ENCODE assay signal across 16 mouse cellular contexts in genomic region chrX:85585575-85585974, GRCm38 (mm10). TPM values are rescaled to one million over a fixed set of nuclear protein-coding genes. Genes with fewer than 3 reads are reported as not detected.
DNase-seq lines count a peak whose midpoint lies in the region; ATAC-seq and TF ChIP-seq lines count a peak whose summit lies in the region.
"Had no signal": no experiment of that assay in that cellular context is flagged by ENCODE, and none has a peak within 500 bp of the region (broad histone marks: within the 10 kb centered on the region; RNA-seq: fewer than 3 reads in every experiment).

No protein-coding gene starts in this region.

- peak; percentile 6 for DNase-seq in kidney, postnatal 10 days
- DNase-seq in 416B (ENCODE audit: low read depth): peak; percentile 17
- DNase-seq in induced T-regulatory cell, adult 2 months (ENCODE audit: low read depth): peak; percentile 12
- no peak for DNase-seq in hindbrain, postnatal 0 days (ENCODE audit: low spot score)
- DNase-seq in layer of hippocampus, postnatal 14 days (ENCODE audit: low spot score in 2 of 2): no peak
- DNase-seq in retina, embryonic 14.5 days (ENCODE audit: low spot score): no peak
- DNase-seq: cerebellum, adult 9-11 months; heart, adult 11 months; heart, postnatal 36 days; kidney, adult 9 months; midbrain, embryonic 14.5 days had no signal

- TF ChIP-seq CTCF in ES-Bruce4 (IDR thresholded peaks at IDR 0.05; ENCODE audit: low read depth, low read length): peak; percentile 36
- no peak for TF ChIP-seq CTCF in hindbrain, postnatal 0 days (IDR thresholded peaks at IDR 0.05; ENCODE audit: low read depth)

- TF ChIP-seq POLR2A in ES-Bruce4 (IDR thresholded peaks at IDR 0.05; ENCODE audit: insufficient read depth, low read length): no peak

- no peak for ATAC-seq in kidney, embryonic 15.5 days (replicated peaks; ENCODE audit: low FRiP score)
- no peak for ATAC-seq in hindbrain, postnatal 0 days

- H3K9me3 ChIP-seq in kidney, embryonic 15.5 days (replicated peaks): no peaks in the 10 kb centered on the region
- H3K9me3 ChIP-seq in ES-Bruce4 (replicated peaks; ENCODE audit: control insufficient read depth, insufficient read depth, low read length, poor library complexity, severe bottlenecking): no peaks in the 10 kb centered on the region
- no peaks in the 10 kb centered on the region for H3K9me3 ChIP-seq in hindbrain, postnatal 0 days (ENCODE audit: low read length)
- H3K9me3 ChIP-seq: embryonic facial prominence, embryonic 15.5 days; limb, embryonic 15.5 days; neural tube, embryonic 15.5 days had no signal

- no peaks in the 10 kb centered on the region for H3K4me1 ChIP-seq in kidney, embryonic 15.5 days
- no peaks in the 10 kb centered on the region for H3K4me1 ChIP-seq in ES-Bruce4 (ENCODE audit: control insufficient read depth, insufficient read depth, low read length)
- H3K4me1 ChIP-seq in hindbrain, postnatal 0 days (ENCODE audit: insufficient read depth, low read length): no peaks in the 10 kb centered on the region
- H3K4me1 ChIP-seq: embryonic facial prominence, embryonic 15.5 days; limb, embryonic 15.5 days; neural tube, embryonic 15.5 days had no signal

- no peak overlapping the region for H3K4me2 ChIP-seq in kidney, embryonic 15.5 days
- no peak overlapping the region for H3K4me2 ChIP-seq in hindbrain, postnatal 0 days (ENCODE audit: low read depth, low read length)
- H3K4me2 ChIP-seq: embryonic facial prominence, embryonic 15.5 days; limb, embryonic 15.5 days; neural tube, embryonic 15.5 days had no signal

- no peak for TF ChIP-seq EP300 in ES-Bruce4 (IDR thresholded peaks at IDR 0.05; ENCODE audit: insufficient read depth, low read depth, low read length)

- no peak overlapping the region for H3K27ac ChIP-seq in kidney, embryonic 15.5 days
- H3K27ac ChIP-seq in ES-Bruce4 (ENCODE audit: insufficient read depth, low read length): no peak overlapping the region
- no peak overlapping the region for H3K27ac ChIP-seq in hindbrain, postnatal 0 days
- H3K27ac ChIP-seq: embryonic facial prominence, embryonic 15.5 days; limb, embryonic 15.5 days; neural tube, embryonic 15.5 days had no signal

- H3K36me3 ChIP-seq in kidney, embryonic 15.5 days: no peaks in the 10 kb centered on the region
- no peaks in the 10 kb centered on the region for H3K36me3 ChIP-seq in ES-Bruce4 (ENCODE audit: control insufficient read depth, insufficient read depth, low read length, poor library complexity, severe bottlenecking)
- no peaks in the 10 kb centered on the region for H3K36me3 ChIP-seq in hindbrain, postnatal 0 days (ENCODE audit: insufficient read depth, low read length)
- H3K36me3 ChIP-seq: embryonic facial prominence, embryonic 15.5 days; limb, embryonic 15.5 days; neural tube, embryonic 15.5 days had no signal

- no peak overlapping the region for H3K4me3 ChIP-seq in kidney, embryonic 15.5 days (replicated peaks)
- H3K4me3 ChIP-seq in ES-Bruce4 (ENCODE audit: low read depth, low read length): no peak overlapping the region
- H3K4me3 ChIP-seq in hindbrain, postnatal 0 days (ENCODE audit: low read length): no peak overlapping the region
- H3K4me3 ChIP-seq: embryonic facial prominence, embryonic 15.5 days; limb, embryonic 15.5 days; neural tube, embryonic 15.5 days had no signal

- 0 out of 2 replicates have a peak, but pooled peaks cover 2% of the 10 kb centered on the region for H3K27me3 ChIP-seq in kidney, embryonic 15.5 days
- no peaks in the 10 kb centered on the region for H3K27me3 ChIP-seq in ES-Bruce4 (ENCODE audit: control insufficient read depth, insufficient read depth, low read length, poor library complexity, severe bottlenecking)
- H3K27me3 ChIP-seq in hindbrain, postnatal 0 days (ENCODE audit: insufficient read depth, low read length): no peaks in the 10 kb centered on the region
- H3K27me3 ChIP-seq: embryonic facial prominence, embryonic 15.5 days; limb, embryonic 15.5 days; neural tube, embryonic 15.5 days had no signal

- H3K9ac ChIP-seq in kidney, embryonic 15.5 days: no peak overlapping the region
- H3K9ac ChIP-seq in ES-Bruce4 (ENCODE audit: low read depth, poor library complexity, severe bottlenecking): no peak overlapping the region
- no peak overlapping the region for H3K9ac ChIP-seq in hindbrain, postnatal 0 days (replicated peaks; ENCODE audit: low read length)
- H3K9ac ChIP-seq: embryonic facial prominence, embryonic 15.5 days; limb, embryonic 15.5 days; neural tube, embryonic 15.5 days had no signal

RNA-seq across cellular contexts. Expression of gene Tab3, which starts 11.8 kb away (rescaled TPM):
- polyA plus RNA-seq in kidney, embryonic 15.5 days (2015; fragmentation: Nextera tagmentation; extraction: Ambion mirVana): 3.9 and 5.0 TPM in 2 replicates
- polyA plus RNA-seq in ES-Bruce4 (2011; ENCODE audit: insufficient read depth, insufficient read length, low read depth, missing spikeins): 21.9 and 26.9 TPM in 2 replicates
- total RNA-seq in hindbrain, postnatal 0 days (2014; rRNA removed): 12.5 and 65.1 TPM in 2 replicates
- 4.7 and 6.8 TPM in 2 replicates for polyA plus RNA-seq in hindbrain, postnatal 0 days (2015; fragmentation: Nextera tagmentation; extraction: Ambion mirVana)
- 10 to 100 TPM; 15.2 to 15.6 TPM for total RNA-seq in layer of hippocampus, postnatal 14 days (2021)

Comparison
In these comparisons a context has a peak if more than half of its experiments do, and no peak if none do; other contexts are left out.
1. DNase-seq: peak in kidney, postnatal 10 days (single experiment), 416B (single experiment) and induced T-regulatory cell, adult 2 months (single experiment); none in hindbrain, postnatal 0 days (single experiment), layer of hippocampus, postnatal 14 days (0 of 2) and retina, embryonic 14.5 days (single experiment).